Mouse (Mus musculus) CH12.LX (cell line): ENCODE results near the gene Ecsit. TPM values are rescaled to one million over a fixed set of nuclear protein-coding genes. Genes with fewer than 3 reads are reported as not detected.

Experiments
- DNase-seq: peaks from one replicate; pipeline ENCODE4 v3.0.0-alpha.2; 2013; ENCODE audit errors: extremely low read depth
- H3K27ac ChIP-seq: 2 replicates; pipeline ENCODE4 v1.5.1; 2012; ENCODE audit warnings: low read depth, mild to moderate bottlenecking, control low read depth, moderate library complexity; ENCODE audit not compliant: insufficient read depth
- H3K27me3 ChIP-seq: replicated peaks from 2 replicates; pipeline ENCODE3; 2012; ENCODE audit warnings: inconsistent platforms
- H3K36me3 ChIP-seq, 2 experiments: replicated peaks in 1 of 2; 2 replicates each; pipeline versions ENCODE3 to v1.6.1; 2012; ENCODE audit warnings: inconsistent platforms in 1 of 2, low read length in 1 of 2, mild to moderate bottlenecking in 1 of 2, mixed read lengths in 1 of 2, moderate library complexity in 1 of 2; ENCODE audit not compliant: control insufficient read depth in 1 of 2, insufficient read depth in 1 of 2
- H3K4me1 ChIP-seq, 2 experiments: 2 replicates each; pipeline ENCODE4 v1.6.1; 2012; ENCODE audit warnings: inconsistent platforms in 1 of 2, moderate library complexity in 1 of 2; ENCODE audit not compliant: insufficient read depth in 2 of 2, control insufficient read depth in 1 of 2
- H3K4me2 ChIP-seq: 2 replicates; pipeline ENCODE4 v1.6.1; 2012; ENCODE audit warnings: low read depth, mild to moderate bottlenecking, control low read depth; ENCODE audit not compliant: poor library complexity, insufficient read depth, severe bottlenecking
- H3K4me3 ChIP-seq, 3 experiments: fragments of 150-350 bp in 1 of 3; sonication (generic) in 1 of 3; replicated peaks in 1 of 3; 2 replicates each; pipeline versions ENCODE3 to v1.5.1; 2011 to 2012; ENCODE audit warnings: low read depth in 2 of 3, low read length in 2 of 3, mild to moderate bottlenecking in 2 of 3, moderate library complexity in 2 of 3, control low read depth in 1 of 3, improper control_type of control experiment in 1 of 3, inconsistent platforms in 1 of 3, mixed read lengths in 1 of 3; ENCODE audit not compliant: poor library complexity in 1 of 3
- H3K79me2 ChIP-seq: replicated peaks from 2 replicates; pipeline ENCODE4 v1.6.1; 2012; ENCODE audit warnings: mild to moderate bottlenecking, moderate library complexity; ENCODE audit not compliant: control insufficient read depth, poor library complexity, insufficient read depth, severe bottlenecking; ENCODE audit errors: extremely low read depth
- H3K9ac ChIP-seq: 2 replicates; pipeline ENCODE4 v1.6.1; 2012; ENCODE audit warnings: low read depth, mild to moderate bottlenecking, control low read depth, moderate library complexity; ENCODE audit not compliant: insufficient read depth
- H3K9me3 ChIP-seq: replicated peaks from 2 replicates; pipeline ENCODE3; 2012; ENCODE audit warnings: low read length, inconsistent platforms, mixed read lengths
- BHLHE40 ChIP-seq: IDR thresholded peaks from 2 replicates; pipeline ENCODE4 v1.6.1; 2011; ENCODE audit warnings: mild to moderate bottlenecking, low read depth, low read length, improper control_type of control experiment
- CHD1 ChIP-seq: IDR thresholded peaks from 2 replicates; pipeline ENCODE4 v1.6.1; 2012; ENCODE audit warnings: low read depth, low read length, improper control_type of control experiment, inconsistent platforms
- CHD2 ChIP-seq: IDR thresholded peaks from 2 replicates; pipeline ENCODE4 v1.6.1; 2011; ENCODE audit warnings: low read length, improper control_type of control experiment
- E2F4 ChIP-seq: IDR thresholded peaks from 2 replicates; pipeline ENCODE4 v1.6.1; 2011; ENCODE audit warnings: low read depth, low read length, improper control_type of control experiment; ENCODE audit not compliant: insufficient replicate concordance
- IRF4 ChIP-seq: IDR thresholded peaks from 2 replicates; pipeline ENCODE4 v1.6.1; 2014; ENCODE audit warnings: low read depth, mild to moderate bottlenecking, inconsistent platforms, low read length, improper control_type of control experiment
- JUND ChIP-seq: conservative IDR thresholded peaks from 2 replicates; pipeline ENCODE4 v1.6.1; 2011; ENCODE audit warnings: low read depth, low read length, improper control_type of control experiment
- KAT2A ChIP-seq: IDR thresholded peaks from 2 replicates; pipeline ENCODE4 v1.6.1; 2012; ENCODE audit warnings: low read length, improper control_type of control experiment, inconsistent platforms; ENCODE audit not compliant: insufficient replicate concordance
- MAFK ChIP-seq: IDR thresholded peaks from 2 replicates; pipeline ENCODE4 v1.6.1; 2011; ENCODE audit warnings: low read length, improper control_type of control experiment; ENCODE audit not compliant: insufficient replicate concordance
- MXI1 ChIP-seq: IDR thresholded peaks from 2 replicates; pipeline ENCODE4 v1.6.1; 2011; ENCODE audit warnings: mild to moderate bottlenecking, low read depth, low read length, improper control_type of control experiment
- MYC ChIP-seq: IDR thresholded peaks from 2 replicates; pipeline ENCODE4 v1.6.1; 2011; ENCODE audit warnings: low read depth, mild to moderate bottlenecking, improper control_type of control experiment, low read length
- NRF1 ChIP-seq: IDR thresholded peaks from 2 replicates; pipeline ENCODE4 v1.6.1; 2014; ENCODE audit warnings: low read depth, mild to moderate bottlenecking, inconsistent platforms, low read length, improper control_type of control experiment, moderate library complexity
- PAX5 ChIP-seq: IDR thresholded peaks from 2 replicates; pipeline ENCODE4 v1.6.1; 2012; ENCODE audit warnings: low read length, inconsistent platforms, mixed read lengths
- POLR2A ChIP-seq: IDR thresholded peaks from 2 replicates; pipeline ENCODE4 v1.6.1; 2011; ENCODE audit warnings: low read depth, mild to moderate bottlenecking, improper control_type of control experiment, low read length
- RAD21 ChIP-seq: IDR thresholded peaks from 2 replicates; pipeline ENCODE4 v1.6.1; 2011; ENCODE audit warnings: low read depth, mild to moderate bottlenecking, low read length, improper control_type of control experiment, moderate library complexity
- TBP ChIP-seq: conservative IDR thresholded peaks from 2 replicates; pipeline ENCODE4 v1.6.1; 2011; ENCODE audit warnings: low read depth, low read length, improper control_type of control experiment
- UBTF ChIP-seq: IDR thresholded peaks from 2 replicates; pipeline ENCODE4 v1.6.1; 2012; ENCODE audit warnings: low read depth, mild to moderate bottlenecking, inconsistent platforms, low read length, improper control_type of control experiment, moderate library complexity
- USF1 ChIP-seq: IDR thresholded peaks from 2 replicates; pipeline ENCODE4 v1.6.1; 2014; ENCODE audit warnings: low read depth, mild to moderate bottlenecking, inconsistent platforms, low read length, improper control_type of control experiment
- USF2 ChIP-seq: conservative IDR thresholded peaks from 2 replicates; pipeline ENCODE4 v1.6.1; 2011; ENCODE audit warnings: low read depth, low read length, improper control_type of control experiment
- ZMIZ1 ChIP-seq: IDR thresholded peaks from 2 replicates; pipeline ENCODE4 v1.6.1; 2012; ENCODE audit warnings: low read depth, mild to moderate bottlenecking, inconsistent platforms, low read length, improper control_type of control experiment
- dilution Hi-C: fragments of 300-500 bp; cut with MboI; formaldehyde crosslinking; loops from 2 replicates; pipeline ENCODE4 v1.14.3; 2020; ENCODE audit warnings: low sequenced_read_pairs; ENCODE audit not compliant: extremely low pct_unique_long_range_greater_than_20kb, extremely low pct_ligation_motif_present
- in situ Hi-C: fragments of 300-500 bp; cut with MboI; formaldehyde crosslinking; loops from 3 replicates; pipeline ENCODE4 v1.14.3; 2019; ENCODE audit warnings: low sequenced_read_pairs, low pct_ligation_motif_present, low pct_unique_long_range_greater_than_20kb, mixed read lengths
- polyA plus RNA-seq: library from polyadenylated mRNA; unstranded; fragments of >175 nt; gene quantifications from 2 replicates; pipeline ENCODE4 v1.2.1, GENCODE M21; 2012; ENCODE audit warnings: low read depth; ENCODE audit not compliant: insufficient read length
- total RNA-seq, 2 experiments: library from RNA; depleted of rRNA; stranded (reverse); fragments of 300-350 nt in 1 of 2; fragments of >200 nt in 1 of 2; gene quantifications; 2 replicates each; pipeline ENCODE4 v1.2.3; 2012 to 2014

Gene Ecsit
- total and polyA plus RNA-seq, 3 experiments = 38.7 to 57.1 (median 48.5) TPM

- Histone ChIP-seq H3K27me3 (no peaks in the 10 kb centered on the region), H3K9ac (no peak overlapping the region), H3K27ac (no peak overlapping the region), H3K4me1 (no peaks in the 10 kb centered on the region; a peak in 1 of 4 replicates), H3K36me3 (peaks cover 27 to 52% of the 10 kb centered on the region in 2 experiments), H3K9me3 (no peaks in the 10 kb centered on the region), H3K4me3 (no peak overlapping the region), H3K79me2 (no peaks in the 10 kb centered on the region), H3K4me2 (no peak overlapping the region)
- in situ Hi-C loops (no loop called here), dilution Hi-C loops (no loop called here)
- DNase-seq = no peak
- TF ChIP-seq CHD2 (no peak), MAFK (no peak), POLR2A (no peak), UBTF (no peak), RAD21 (no peak), USF2 (no peak), IRF4 (no peak), USF1 (no peak), PAX5 (no peak), NRF1 (no peak), BHLHE40 (no peak), MYC (no peak), CHD1 (no peak), ZMIZ1 (no peak), KAT2A (no peak), E2F4 (no peak), MXI1 (no peak), TBP (no peak)
These were observed 23.0 kb upstream of the Ecsit start for GRCm38 (mm10) chr9:22108194-22108593.

DNA sequence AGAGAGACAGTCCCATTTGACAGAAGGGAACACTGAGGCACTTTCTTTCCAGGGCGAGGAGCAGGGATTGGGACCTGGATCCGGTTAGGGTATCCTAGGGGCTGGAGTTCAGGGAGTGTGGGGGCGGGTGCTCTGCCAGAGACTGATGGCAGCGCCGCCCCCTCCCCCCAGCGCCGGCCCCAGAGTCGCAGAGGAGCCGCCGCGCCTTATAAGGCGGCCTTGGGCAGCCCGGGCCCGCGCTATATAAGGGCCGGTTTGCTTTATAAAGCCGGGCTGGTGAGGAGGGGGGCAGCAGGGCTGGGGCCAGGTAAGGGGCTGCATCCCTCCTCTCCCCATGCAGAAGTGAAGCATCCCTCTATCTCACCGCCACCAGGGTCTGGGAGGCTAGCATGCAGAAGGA lies 14.7 kb upstream of the Ecsit start:
- Histone ChIP-seq H3K4me3 (no peak overlapping the region), H3K27ac (no peak overlapping the region), H3K9me3 (no peaks in the 10 kb centered on the region), H3K79me2 (no peaks in the 10 kb centered on the region), H3K9ac (no peak overlapping the region), H3K27me3 (peaks cover 39% of the 10 kb centered on the region), H3K4me1 (peaks cover 4 to 7% of the 10 kb centered on the region in 2 experiments; a peak in 2 of 4 replicates), H3K36me3 (no peaks in the 10 kb centered on the region), H3K4me2 (no peak overlapping the region)
- in situ Hi-C loops (no loop called here), dilution Hi-C loops (no loop called here)
- no peak for DNase-seq
- TF ChIP-seq JUND = no peak
- no peak for TF ChIP-seq BHLHE40
